Mouse (Mus musculus) embryonic facial prominence, embryonic 10.5 days (tissue): ENCODE measurements at regions not wholly inside any gene's neighbourhood (a gene's known extent, or its start where the extent isn't known, plus 50 kb on each side); places are given as distances from the start of the nearest gene placed in this dataset.

Experiments used
- DNase-seq: peaks from one replicate; pipeline ENCODE4 v3.0.0-alpha.2; 2017; ENCODE audit warnings: low spot score
- H3K27ac ChIP-seq: fragments of 300-500 bp; sonication (generic); replicated peaks from 2 replicates; pipeline ENCODE4 v1.5.1; 2016; ENCODE audit warnings: mild to moderate bottlenecking
- H3K27me3 ChIP-seq: fragments of 300-500 bp; sonication (generic); replicated peaks from 2 replicates; pipeline ENCODE4 v1.6.1; 2016; ENCODE audit warnings: low read depth, mild to moderate bottlenecking; ENCODE audit not compliant: poor library complexity, severe bottlenecking
- H3K36me3 ChIP-seq: fragments of 300-500 bp; sonication (generic); replicated peaks from 2 replicates; pipeline ENCODE4 v1.6.1; 2016; ENCODE audit warnings: mild to moderate bottlenecking, moderate library complexity
- H3K4me1 ChIP-seq: fragments of 300-500 bp; sonication (generic); 2 replicates; pipeline ENCODE4 v1.6.1; 2016
- H3K4me3 ChIP-seq: fragments of 300-500 bp; sonication (generic); 2 replicates; pipeline ENCODE4 v1.5.1; 2016; ENCODE audit warnings: mild to moderate bottlenecking, moderate library complexity
- H3K9me3 ChIP-seq: fragments of 300-500 bp; sonication (generic); 2 replicates; pipeline ENCODE4 v1.6.1; 2016; ENCODE audit warnings: mild to moderate bottlenecking
- WGBS: fragments of 180-500 bp; shearing (Covaris S2); methylation state at CpG from one replicate; pipeline ENCODE4 v1.1.7; 2016; 5-methylcytosine and 5-hydroxymethylcytosine counted together

GRCm38 (mm10) chr19:28732998-28733397 is 53.1 kb upstream of the Glis3 start:
- no peak for DNase-seq
- WGBS = 85% methylated on average over 5 of the region's 5 CpGs
- no peaks in the 10 kb centered on the region for H3K27me3 ChIP-seq
- H3K36me3 ChIP-seq = no peaks in the 10 kb centered on the region
- no peaks in the 10 kb centered on the region for H3K4me1 ChIP-seq
- H3K4me3 ChIP-seq = no peak overlapping the region
- H3K27ac ChIP-seq = no peak overlapping the region
- no peaks in the 10 kb centered on the region for H3K9me3 ChIP-seq

- Histone ChIP-seq H3K4me3 (no peak overlapping the region), H3K27me3 (no peaks in the 10 kb centered on the region), H3K27ac (no peak overlapping the region), H3K4me1 (no peaks in the 10 kb centered on the region), H3K36me3 (no peaks in the 10 kb centered on the region), H3K9me3 (no peaks in the 10 kb centered on the region)
- DNase-seq = no peak
- WGBS = 90% methylated on average over 6 of the region's 6 CpGs
Observed at GRCm38 (mm10) chr19:28733781-28734180, 53.9 kb upstream of the Glis3 start.

- Histone ChIP-seq H3K27me3 (no peaks in the 10 kb centered on the region), H3K4me3 (no peak overlapping the region), H3K4me1 (no peaks in the 10 kb centered on the region), H3K27ac (no peak overlapping the region), H3K36me3 (no peaks in the 10 kb centered on the region), H3K9me3 (no peaks in the 10 kb centered on the region)
- no peak for DNase-seq
- 91% methylated on average over 5 of the region's 5 CpGs for WGBS
Observed at GRCm38 (mm10) chr19:28743176-28743793, 63.4 kb upstream of the Glis3 start.

- no peak for DNase-seq
- H3K4me1 ChIP-seq = 0 out of 2 replicates have a peak, but pooled peaks cover 2% of the 10 kb centered on the region
- H3K9me3 ChIP-seq = no peaks in the 10 kb centered on the region
- H3K27me3 ChIP-seq = no peaks in the 10 kb centered on the region
- 92% methylated on average over 2 of the region's 2 CpGs for WGBS
- H3K36me3 ChIP-seq = no peaks in the 10 kb centered on the region
- H3K4me3 ChIP-seq = no peak overlapping the region
- no peak overlapping the region for H3K27ac ChIP-seq
Observed at GRCm38 (mm10) chr19:28745105-28745504, 65.2 kb upstream of the Glis3 start.

GRCm38 (mm10) chr19:28745534-28745933 is 65.7 kb upstream of the Glis3 start:
- Histone ChIP-seq H3K27me3 (no peaks in the 10 kb centered on the region), H3K4me3 (no peak overlapping the region), H3K36me3 (no peaks in the 10 kb centered on the region), H3K9me3 (no peaks in the 10 kb centered on the region), H3K4me1 (0 out of 2 replicates have a peak, but pooled peaks cover 2% of the 10 kb centered on the region), H3K27ac (no peak overlapping the region)
- no peak for DNase-seq
- 73% methylated on average over 8 of the region's 8 CpGs for WGBS

GRCm38 (mm10) chr19:28751091-28751490 is 71.2 kb upstream of the Glis3 start:
- WGBS = 91% methylated on average over 8 of the region's 8 CpGs

GRCm38 (mm10) chr19:28758854-28759253 is 76.0 kb upstream of the Slc1a1 start:
- no peaks in the 10 kb centered on the region for H3K9me3 ChIP-seq
- H3K27ac ChIP-seq = no peak overlapping the region
- H3K36me3 ChIP-seq = no peaks in the 10 kb centered on the region
- peak; percentile 62 for DNase-seq
- WGBS = 50% methylated on average over 7 of the region's 7 CpGs
- H3K27me3 ChIP-seq = no peaks in the 10 kb centered on the region
- H3K4me1 ChIP-seq = no peaks in the 10 kb centered on the region
- no peak overlapping the region for H3K4me3 ChIP-seq

More at GRCm38 (mm10) chr19:28751091-28751490, 71.2 kb upstream of the Glis3 start:
- H3K27me3 ChIP-seq = no peaks in the 10 kb centered on the region
- H3K4me1 ChIP-seq = 0 out of 2 replicates have a peak, but pooled peaks cover 2% of the 10 kb centered on the region
- H3K4me3 ChIP-seq = no peak overlapping the region
- no peaks in the 10 kb centered on the region for H3K9me3 ChIP-seq
- H3K36me3 ChIP-seq = no peaks in the 10 kb centered on the region
- no peak overlapping the region for H3K27ac ChIP-seq
- DNase-seq = no peak

DNA sequence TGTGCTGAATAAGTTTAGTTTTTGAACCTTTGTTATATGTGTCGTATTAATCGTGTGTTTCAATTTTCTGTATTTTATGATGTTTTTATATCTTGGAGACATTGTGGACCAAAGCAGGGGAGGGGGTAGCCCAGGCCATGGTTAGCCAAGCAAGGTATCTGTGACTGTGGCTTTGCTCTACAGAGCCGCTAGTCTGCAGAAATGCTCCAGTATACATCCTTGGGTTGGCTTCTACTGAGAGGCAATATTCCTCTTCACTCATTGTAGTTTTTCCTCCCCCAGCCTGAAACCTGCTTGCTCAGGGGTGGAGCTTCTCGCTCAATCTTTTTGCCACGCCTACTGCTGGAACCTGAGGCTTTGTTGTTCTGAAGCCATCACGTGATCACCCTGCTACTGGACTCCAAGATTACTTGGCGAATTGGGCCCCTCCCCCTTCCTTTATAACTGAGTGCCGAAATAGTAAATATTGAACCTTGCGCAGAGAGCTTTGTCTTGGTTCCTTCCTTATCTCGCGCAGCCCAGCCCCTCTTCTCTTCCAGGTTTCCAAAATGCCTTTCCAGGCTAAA is 70.0 kb upstream of the Slc1a1 start:
- H3K27ac ChIP-seq = no peak overlapping the region
- 81% methylated on average over 11 of the region's 11 CpGs for WGBS
- no peaks in the 10 kb centered on the region for H3K36me3 ChIP-seq
- no peaks in the 10 kb centered on the region for H3K27me3 ChIP-seq
- H3K4me1 ChIP-seq = no peaks in the 10 kb centered on the region
- DNase-seq = no peak
- no peaks in the 10 kb centered on the region for H3K9me3 ChIP-seq
- no peak overlapping the region for H3K4me3 ChIP-seq

DNA sequence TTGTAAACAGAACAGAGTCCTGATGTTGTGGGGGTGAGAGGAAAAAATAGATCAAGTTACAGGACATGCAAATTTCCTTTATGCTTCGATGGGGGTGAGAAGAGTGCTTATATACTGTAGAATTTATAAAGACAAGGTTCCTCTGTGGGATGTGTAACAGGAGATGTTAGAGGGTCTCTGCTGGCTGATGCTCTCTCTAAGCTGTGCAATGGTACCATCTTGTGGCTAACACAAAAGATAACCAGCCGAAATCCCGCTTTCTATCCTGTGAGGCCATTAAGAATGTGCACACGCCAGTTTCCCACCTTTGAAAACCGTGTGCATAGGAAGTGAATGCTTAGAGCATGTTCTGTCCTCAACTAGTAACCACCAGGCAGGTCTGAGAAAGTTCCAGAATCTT is 66.6 kb upstream of the Slc1a1 start:
- H3K9me3 ChIP-seq = no peaks in the 10 kb centered on the region
- H3K36me3 ChIP-seq = no peaks in the 10 kb centered on the region
- H3K27me3 ChIP-seq = no peaks in the 10 kb centered on the region
- peak; percentile 7 for DNase-seq
- H3K27ac ChIP-seq = no peak overlapping the region
- H3K4me3 ChIP-seq = no peak overlapping the region
- 53% methylated on average over 5 of the region's 5 CpGs for WGBS
- H3K4me1 ChIP-seq = no peaks in the 10 kb centered on the region

DNA sequence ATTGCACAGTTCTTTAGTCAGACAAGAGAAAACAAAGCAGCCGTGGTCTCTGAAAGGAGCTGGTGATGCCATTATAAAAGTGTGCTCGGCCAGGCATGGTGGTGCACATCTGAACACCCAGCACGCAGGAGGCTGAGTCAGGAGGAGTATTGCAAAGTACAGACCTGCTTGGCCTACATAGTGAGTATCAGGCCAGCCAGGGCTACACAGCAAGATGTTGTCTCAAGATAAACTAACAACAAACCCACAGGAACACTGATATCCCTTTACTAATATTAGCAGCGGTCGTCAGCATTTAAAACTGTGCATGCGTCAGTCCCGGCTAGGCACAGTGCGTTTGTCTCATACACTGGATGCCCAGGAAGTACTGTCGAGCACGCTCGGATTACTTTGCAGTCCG is 64.4 kb upstream of the Slc1a1 start:
- Histone ChIP-seq H3K4me1 (no peaks in the 10 kb centered on the region), H3K36me3 (no peaks in the 10 kb centered on the region), H3K27ac (no peak overlapping the region), H3K9me3 (no peaks in the 10 kb centered on the region), H3K27me3 (no peaks in the 10 kb centered on the region), H3K4me3 (no peak overlapping the region)
- DNase-seq = peak; percentile 5
- 86% methylated on average over 12 of the region's 12 CpGs for WGBS

DNA sequence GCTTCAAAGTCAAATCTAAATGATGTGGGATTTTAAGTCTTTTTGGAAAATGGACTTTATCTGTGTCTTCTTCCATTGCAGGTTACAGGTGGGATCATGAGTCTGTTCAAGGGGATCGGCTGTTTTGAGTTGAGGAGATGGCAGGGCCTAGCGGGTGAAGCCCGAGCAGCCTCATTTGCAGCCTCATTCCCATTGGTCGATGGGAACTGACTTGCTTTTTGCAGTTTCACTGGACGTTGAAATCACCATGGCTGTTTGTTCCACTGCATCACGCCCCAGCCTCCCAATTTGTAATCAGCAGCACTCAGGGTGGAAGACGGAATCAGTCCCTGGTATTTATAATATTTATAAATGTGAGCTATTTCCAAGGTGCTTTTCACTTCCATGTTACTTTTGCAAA is 63.0 kb upstream of the Slc1a1 start:
- Histone ChIP-seq H3K4me1 (no peaks in the 10 kb centered on the region), H3K27ac (no peak overlapping the region), H3K27me3 (no peaks in the 10 kb centered on the region), H3K36me3 (no peaks in the 10 kb centered on the region), H3K9me3 (no peaks in the 10 kb centered on the region), H3K4me3 (no peak overlapping the region)
- WGBS = 35% methylated on average over 7 of the region's 7 CpGs
- no peak for DNase-seq

DNA sequence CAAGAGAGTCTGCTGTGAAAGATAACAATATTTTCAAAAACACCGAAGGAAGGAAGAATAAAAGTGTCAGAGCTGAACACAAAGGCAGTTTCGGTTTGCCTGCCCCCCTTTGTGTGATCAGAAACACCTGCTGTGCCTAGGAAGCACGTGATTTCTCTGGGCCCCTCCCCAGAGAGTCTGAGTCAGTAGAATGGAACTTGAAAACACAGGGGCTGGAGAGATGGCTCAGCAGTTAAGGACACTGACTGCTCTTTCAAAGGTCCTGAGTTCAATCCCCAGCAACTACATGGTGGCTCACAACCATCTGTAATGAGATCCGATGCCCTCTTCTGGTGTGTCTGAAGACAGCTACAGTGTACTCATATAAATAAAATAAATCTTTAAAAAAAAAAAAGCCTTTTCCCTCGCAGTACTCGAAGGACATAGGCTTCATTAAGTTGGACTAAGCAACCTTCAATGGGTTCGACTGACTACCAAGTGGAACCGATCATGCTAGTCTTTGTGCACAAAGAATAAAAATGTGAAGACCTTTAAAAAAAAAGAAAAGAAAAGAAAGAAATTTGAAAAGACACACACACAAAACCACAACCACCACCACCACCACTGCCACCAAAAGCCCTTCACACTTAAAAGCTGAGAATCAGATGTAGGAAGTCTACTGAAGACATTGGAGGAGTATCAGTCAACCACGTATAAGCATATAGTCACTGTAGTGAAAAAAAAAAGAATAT is 61.8 kb upstream of the Slc1a1 start:
- no peak for DNase-seq
- Histone ChIP-seq H3K4me1 (no peaks in the 10 kb centered on the region), H3K27me3 (no peaks in the 10 kb centered on the region), H3K4me3 (no peak overlapping the region), H3K9me3 (no peaks in the 10 kb centered on the region), H3K36me3 (no peaks in the 10 kb centered on the region), H3K27ac (no peak overlapping the region)
- WGBS = 64% methylated on average over 9 of the region's 9 CpGs

- DNase-seq = peak; percentile 14
- Histone ChIP-seq H3K27ac (no peak overlapping the region), H3K27me3 (no peaks in the 10 kb centered on the region), H3K4me3 (no peak overlapping the region), H3K36me3 (no peaks in the 10 kb centered on the region), H3K9me3 (no peaks in the 10 kb centered on the region), H3K4me1 (no peaks in the 10 kb centered on the region)
- WGBS = 39% methylated on average over 4 of the region's 4 CpGs
Observed at GRCm38 (mm10) chr19:28776868-28777267, 58.0 kb upstream of the Slc1a1 start.
